Mouse (Mus musculus): ENCODE measurements around the gene Hkdc1. TPM values are rescaled to one million over a fixed set of nuclear protein-coding genes. Genes with fewer than 3 reads are reported as not detected.

Hkdc1 gene
- total and polyA plus RNA-seq, 2 experiments from 2014 or later: 0.03 TPM; not detected in 1

DNA sequence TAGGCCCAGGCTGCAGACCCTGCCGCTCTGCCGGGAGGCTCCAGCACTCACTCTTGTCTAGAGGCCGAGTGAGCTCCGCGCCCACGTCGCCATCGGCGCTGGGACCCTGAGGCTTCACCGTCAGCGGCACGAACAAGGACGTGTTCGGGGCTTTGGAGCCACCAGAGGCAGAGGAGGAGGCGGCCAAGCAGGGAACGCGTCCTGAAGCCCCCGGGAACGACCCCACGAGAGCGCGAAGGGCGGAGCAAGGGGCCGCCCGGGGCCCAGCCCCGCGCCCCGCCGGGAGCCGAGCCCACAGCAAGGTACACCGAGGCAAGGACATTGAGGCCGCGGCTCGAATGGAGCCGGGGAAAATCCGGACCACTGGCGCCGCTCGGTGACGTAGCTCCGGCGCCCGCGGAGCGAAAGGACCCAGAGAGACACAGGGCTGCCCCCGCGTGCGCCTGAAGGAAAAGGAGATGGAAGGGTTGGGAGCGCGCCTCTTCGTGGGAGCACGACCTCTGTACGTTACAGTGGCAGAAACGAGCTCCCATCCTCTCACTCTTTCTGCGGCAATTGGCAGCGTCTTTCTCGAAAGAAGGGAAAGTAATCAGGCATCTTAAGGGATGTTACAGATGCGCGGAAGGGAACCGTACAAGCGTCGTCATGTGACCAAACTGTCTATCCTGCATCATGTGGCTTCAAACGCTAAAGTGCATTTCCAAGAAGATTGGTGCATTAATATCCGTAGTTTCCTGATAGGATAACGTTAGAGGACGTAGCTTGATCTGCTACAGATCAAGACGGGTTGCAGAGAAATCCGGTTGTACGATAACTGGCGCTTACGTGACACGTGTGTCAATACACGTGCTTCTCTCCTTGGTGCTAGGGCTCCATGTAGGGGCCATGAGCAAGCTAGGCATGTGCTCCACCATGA lies 27.3 kb upstream of the Hkdc1 start, which contains the start of the genes 4930507D05Rik and Supv3l1:
Gene 4930507D05Rik, plus strand, starts transcription at position 126 of the 916 bp plus-strand sequence.
Gene Supv3l1, minus strand, starts transcription at position 375 of the 916 bp plus-strand sequence.
- TF ChIP-seq EP300 (IDR thresholded peaks at IDR 0.05; ENCODE audit: low read depth): no peak; the same call in 1 of the 2 replicates
- TF ChIP-seq CTCF (IDR thresholded peaks at IDR 0.05; ENCODE audit: low read depth): no peak
- H3K4me1 ChIP-seq (ENCODE audit: control insufficient read depth, insufficient read depth): peaks cover 8% of the 10 kb centered on the region; the same call in 1 of the 2 replicates

DNA sequence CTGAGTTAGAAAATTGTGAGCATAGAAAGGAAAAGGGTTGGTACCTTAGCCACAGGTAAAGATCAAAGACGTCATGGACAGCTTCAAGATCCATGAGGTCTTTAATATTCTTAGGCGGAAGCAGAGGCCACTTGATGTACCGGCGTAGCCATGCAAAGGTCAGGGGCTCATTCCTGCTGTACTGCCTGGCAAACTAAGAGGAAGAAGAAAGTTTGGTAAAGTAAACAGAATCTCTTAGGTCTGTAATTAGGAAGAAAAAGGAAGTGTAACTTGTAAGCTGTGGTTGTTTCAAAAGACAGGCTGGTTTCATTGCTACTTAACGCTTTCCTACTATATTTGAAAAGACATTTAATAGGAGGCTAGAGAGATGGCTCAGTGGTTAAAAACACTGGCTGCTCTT lies 8.1 kb upstream of the Hkdc1 start:
- Histone ChIP-seq H3K4me3 (ENCODE audit: low read depth, low read length) (no peak overlapping the region), H3K27me3 (ENCODE audit: control insufficient read depth, insufficient read depth, low read length) (no peaks in the 10 kb centered on the region), H3K4me2 (ENCODE audit: low read depth, low read length) (no peak overlapping the region), H3K9me3 (replicated peaks; ENCODE audit: control insufficient read depth, low read length) (no peaks in the 10 kb centered on the region), H3K27ac (ENCODE audit: low read depth) (no peak overlapping the region), H3K4me1 (ENCODE audit: control insufficient read depth, insufficient read depth) (no peaks in the 10 kb centered on the region), H3K36me3 (replicated peaks; ENCODE audit: control insufficient read depth, insufficient read depth, low read length) (peaks cover 78% of the 10 kb centered on the region), H3K9ac (replicated peaks; ENCODE audit: low read depth, low read length) (no peak overlapping the region)
- no peak for DNase-seq (ENCODE audit: low spot score)
- 91% methylated on average over 5 of the region's 5 CpGs for WGBS
- no peak for ATAC-seq (ENCODE audit: insufficient read depth, low read depth)
- TF ChIP-seq EP300 (IDR thresholded peaks at IDR 0.05; ENCODE audit: low read depth) (no peak), CTCF (IDR thresholded peaks at IDR 0.05; ENCODE audit: low read depth) (no peak)

More for the DNA sequence above, 27.3 kb upstream of the Hkdc1 start, which contains the start of the genes 4930507D05Rik and Supv3l1:
- WGBS: under 1% methylated on average over 73 of the region's 73 CpGs
- Histone ChIP-seq H3K4me3 (ENCODE audit: low read depth, low read length) (peak within 1 kb of the TSS; percentile 76), H3K36me3 (replicated peaks; ENCODE audit: control insufficient read depth, insufficient read depth, low read length) (peaks cover 31% of the 10 kb centered on the region), H3K27ac (ENCODE audit: low read depth) (peak within 1 kb of the TSS; percentile 78), H3K4me2 (ENCODE audit: low read depth, low read length) (peak within 1 kb of the TSS; percentile 62), H3K27me3 (ENCODE audit: control insufficient read depth, insufficient read depth, low read length) (no peaks in the 10 kb centered on the region), H3K9ac (replicated peaks; ENCODE audit: low read depth, low read length) (peak within 1 kb of the TSS; percentile 88), H3K9me3 (replicated peaks; ENCODE audit: control insufficient read depth, low read length) (no peaks in the 10 kb centered on the region)
- ATAC-seq (ENCODE audit: insufficient read depth, low read depth): peak; percentile 87
- DNase-seq (ENCODE audit: low spot score): peak; percentile 91

GRCm38 (mm10) chr10:62425081-62425871 lies 3.0 kb upstream of the Hkdc1 start:
- no peak; the same call in 1 of the 2 replicates for ATAC-seq (ENCODE audit: insufficient read depth, low read depth)
- DNase-seq (ENCODE audit: low spot score): peak; percentile 6
- Histone ChIP-seq H3K4me3 (ENCODE audit: low read depth, low read length) (no peak overlapping the region), H3K9me3 (replicated peaks; ENCODE audit: control insufficient read depth, low read length) (no peaks in the 10 kb centered on the region), H3K4me1 (ENCODE audit: control insufficient read depth, insufficient read depth) (0 out of 2 replicates have a peak, but pooled peaks cover 6% of the 10 kb centered on the region), H3K27me3 (ENCODE audit: control insufficient read depth, insufficient read depth, low read length) (no peaks in the 10 kb centered on the region), H3K36me3 (replicated peaks; ENCODE audit: control insufficient read depth, insufficient read depth, low read length) (peaks cover 27% of the 10 kb centered on the region), H3K27ac (ENCODE audit: low read depth) (no peak overlapping the region), H3K4me2 (ENCODE audit: low read depth, low read length) (no peak overlapping the region), H3K9ac (replicated peaks; ENCODE audit: low read depth, low read length) (no peak overlapping the region)
- TF ChIP-seq EP300 (IDR thresholded peaks at IDR 0.05; ENCODE audit: low read depth) (no peak), CTCF (IDR thresholded peaks at IDR 0.05; ENCODE audit: low read depth) (no peak)
- WGBS: 43% methylated on average over 9 of the region's 9 CpGs

- no peaks in the 10 kb centered on the region for H3K36me3 ChIP-seq (replicated peaks; ENCODE audit: control insufficient read depth, insufficient read depth, low read length)
- peak; percentile 62 for DNase-seq (ENCODE audit: low spot score)
- H3K4me2 ChIP-seq (ENCODE audit: low read depth, low read length): no peak overlapping the region
- H3K9me3 ChIP-seq (replicated peaks; ENCODE audit: control insufficient read depth, low read length): no peaks in the 10 kb centered on the region
- peak; percentile 77 for ATAC-seq (ENCODE audit: insufficient read depth, low read depth)
- TF ChIP-seq EP300 (IDR thresholded peaks at IDR 0.05; ENCODE audit: low read depth): no peak
- TF ChIP-seq CTCF (IDR thresholded peaks at IDR 0.05; ENCODE audit: low read depth): no peak
- no peak overlapping the region for H3K9ac ChIP-seq (replicated peaks; ENCODE audit: low read depth, low read length)
- H3K4me3 ChIP-seq (ENCODE audit: low read depth, low read length): no peak overlapping the region
- H3K27me3 ChIP-seq (ENCODE audit: control insufficient read depth, insufficient read depth, low read length): no peaks in the 10 kb centered on the region
- 0 out of 2 replicates have a peak, but pooled peaks cover 6% of the 10 kb centered on the region for H3K4me1 ChIP-seq (ENCODE audit: control insufficient read depth, insufficient read depth)
- WGBS: 50% methylated on average over 3 of the region's 3 CpGs
- H3K27ac ChIP-seq (ENCODE audit: low read depth): no peak overlapping the region
Observed at GRCm38 (mm10) chr10:62421127-62421526, 1.2 kb downstream of the Hkdc1 start.

DNA sequence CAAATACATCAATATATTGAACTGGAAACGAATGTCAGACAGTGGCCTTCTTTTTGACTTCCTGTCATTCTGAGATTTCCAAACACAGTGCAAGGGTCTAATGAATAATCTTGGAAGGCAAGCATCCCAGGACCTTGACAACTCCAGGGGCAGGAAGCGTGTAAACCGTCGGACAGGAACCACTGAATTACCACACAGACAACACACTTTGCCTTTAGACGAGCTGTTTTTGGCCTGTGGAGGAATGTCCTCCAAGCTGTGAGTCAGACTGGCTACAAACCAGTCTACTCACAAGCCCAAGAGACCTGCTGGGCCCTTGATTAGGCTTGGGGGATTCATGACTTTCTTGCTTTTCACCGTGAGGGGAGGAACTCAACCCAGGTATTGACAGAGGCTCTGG lies 1.9 kb downstream of the Hkdc1 start:
- H3K4me1 ChIP-seq (ENCODE audit: control insufficient read depth, insufficient read depth): 0 out of 2 replicates have a peak, but pooled peaks cover 6% of the 10 kb centered on the region
- no peak overlapping the region for H3K9ac ChIP-seq (replicated peaks; ENCODE audit: low read depth, low read length)
- H3K9me3 ChIP-seq (replicated peaks; ENCODE audit: control insufficient read depth, low read length): no peaks in the 10 kb centered on the region
- TF ChIP-seq EP300 (IDR thresholded peaks at IDR 0.05; ENCODE audit: low read depth) (no peak), CTCF (IDR thresholded peaks at IDR 0.05; ENCODE audit: low read depth) (no peak)
- H3K4me2 ChIP-seq (ENCODE audit: low read depth, low read length): no peak overlapping the region
- H3K27me3 ChIP-seq (ENCODE audit: control insufficient read depth, insufficient read depth, low read length): no peaks in the 10 kb centered on the region
- ATAC-seq (ENCODE audit: insufficient read depth, low read depth): no peak
- no peak for DNase-seq (ENCODE audit: low spot score)
- H3K27ac ChIP-seq (ENCODE audit: low read depth): no peak overlapping the region
- 61% methylated on average over 6 of the region's 6 CpGs for WGBS
- H3K4me3 ChIP-seq (ENCODE audit: low read depth, low read length): no peak overlapping the region
- H3K36me3 ChIP-seq (replicated peaks; ENCODE audit: control insufficient read depth, insufficient read depth, low read length): no peaks in the 10 kb centered on the region

All from heart, postnatal 0 days (tissue).